Comparison of ENCODE assay signal across 10 mouse cellular contexts in genomic region chr9:48898551-48898950, GRCm38 (mm10). TPM values are rescaled to one million over a fixed set of nuclear protein-coding genes. Genes with fewer than 3 reads are reported as not detected.
DNase-seq lines count a peak whose midpoint lies in the region; ATAC-seq and TF ChIP-seq lines count a peak whose summit lies in the region.
"Had no signal": no experiment of that assay in that cellular context is flagged by ENCODE, and none has a peak within 500 bp of the region (broad histone marks: within the 10 kb centered on the region; RNA-seq: fewer than 3 reads in every experiment).

No protein-coding gene starts in this region.

- H3K4me2 ChIP-seq in lung, embryonic 14.5 days, result no peak overlapping the region

- no peaks in the 10 kb centered on the region for H3K36me3 ChIP-seq in lung, embryonic 14.5 days (ENCODE audit: insufficient read depth)

- ATAC-seq in lung, embryonic 14.5 days (ENCODE audit: insufficient read depth), result no peak

- no peak overlapping the region for H3K9ac ChIP-seq in lung, embryonic 14.5 days

- H3K4me3 ChIP-seq in lung, embryonic 14.5 days (ENCODE audit: low read depth, low read length), result no peak overlapping the region

- no peak for TF ChIP-seq CTCF in lung, embryonic 14.5 days (IDR thresholded peaks at IDR 0.05; ENCODE audit: low read depth)

- no peaks in the 10 kb centered on the region for H3K9me3 ChIP-seq in lung, embryonic 14.5 days (ENCODE audit: low read depth, low read length)

- peak; percentile 26 for DNase-seq in adrenal gland, adult 2 months
- no peak for DNase-seq in adrenal gland, adult 8-10 months
- DNase-seq in lung, embryonic 14.5 days, result peak; percentile 86
- no peak for DNase-seq in lung, postnatal 25 days (ENCODE audit: low spot score)
- peak; percentile 76 for DNase-seq in embryo, embryonic 11 days
- peak; percentile 78 for DNase-seq in retina, embryonic 14.5 days (ENCODE audit: low spot score)
- no peak for DNase-seq in cerebellum, adult 8-10 months
- DNase-seq in left cerebral cortex, adult 18-20 months (ENCODE audit: low spot score in 2 of 2), result no peak
- DNase-seq: B cell, adult 2 months had no signal

- H3K4me1 ChIP-seq in lung, embryonic 14.5 days (ENCODE audit: insufficient read depth), result no peaks in the 10 kb centered on the region

- WGBS in lung, embryonic 14.5 days, result 16% methylated on average over 8 of the region's 8 CpGs

- H3K27me3 ChIP-seq in lung, embryonic 14.5 days (ENCODE audit: insufficient read depth, low read length), result no peaks in the 10 kb centered on the region; the same call in 1 of the 2 replicates

- H3K27ac ChIP-seq in lung, embryonic 14.5 days (ENCODE audit: low read depth), result no peak overlapping the region

RNA-seq across cellular contexts. Expression of gene Htr3a, which starts 12.3 kb away (rescaled TPM):
- total RNA-seq in adrenal gland, adult 2 months (2021), result 1 to 10 TPM; 4.6 to 5.1 TPM
- 6.8 and 7.1 TPM in 2 replicates for polyA plus RNA-seq in adrenal gland, adult 2 months (2012; rRNA removed)
- 10 to 100 TPM in 2 of 4 experiments, 1 to 10 TPM in 2; 4.7 to 14.2 (median 8.5) TPM for total RNA-seq in adrenal gland, adult 8-10 months (2022)
- polyA plus RNA-seq in lung, embryonic 14.5 days (2014; fragmentation: Nextera tagmentation; extraction: Ambion mirVana), result 0.82 and 1.5 TPM in 2 replicates
- 10 to 100 TPM in 1 of 2 experiments, 1 to 10 TPM in 1; 8.1 to 10.2 TPM for total RNA-seq in left cerebral cortex, adult 18-20 months (2021)
- total RNA-seq: heart, postnatal 25 days had no signal

Comparison
In these comparisons a context has a peak if more than half of its experiments do, and no peak if none do; other contexts are left out.
1. DNase-seq: peak in adrenal gland, adult 2 months (single experiment), lung, embryonic 14.5 days (single experiment), embryo, embryonic 11 days (single experiment) and retina, embryonic 14.5 days (single experiment); none in adrenal gland, adult 8-10 months (single experiment), lung, postnatal 25 days (single experiment), cerebellum, adult 8-10 months (single experiment) and left cerebral cortex, adult 18-20 months (0 of 2).